Mouse (Mus musculus) erythroblast, embryonic 14.5 days (primary cell): ENCODE data around the gene Ctdspl. TPM values are rescaled to one million over a fixed set of nuclear protein-coding genes. Genes with fewer than 3 reads are reported as not detected.

Experiments
- H3K27me3 ChIP-seq: 2 replicates; pipeline ENCODE4 v1.6.1; 2012; ENCODE audit warnings: inconsistent platforms; ENCODE audit not compliant: control insufficient read depth
- H3K36me3 ChIP-seq: 2 replicates; pipeline ENCODE4 v1.6.1; 2012; ENCODE audit warnings: mild to moderate bottlenecking, inconsistent platforms; ENCODE audit not compliant: control insufficient read depth
- H3K4me1 ChIP-seq: 2 replicates; pipeline ENCODE4 v1.6.1; 2012; ENCODE audit warnings: inconsistent platforms; ENCODE audit not compliant: control insufficient read depth
- H3K4me3 ChIP-seq: replicated peaks from 2 replicates; pipeline ENCODE3; 2012; ENCODE audit warnings: moderate library complexity, mild to moderate bottlenecking, inconsistent platforms
- H3K9me3 ChIP-seq: 2 replicates; pipeline ENCODE4 v1.6.1; 2012; ENCODE audit warnings: low read length, inconsistent platforms, mixed read lengths; ENCODE audit not compliant: control insufficient read depth
- GATA1 ChIP-seq: IDR thresholded peaks from 2 replicates; pipeline ENCODE4 v1.6.1; 2012; ENCODE audit warnings: low read length, inconsistent platforms, mixed read lengths
- TAL1 ChIP-seq: IDR thresholded peaks from 3 replicates; pipeline ENCODE4 v1.6.1; 2012; ENCODE audit warnings: low read length, inconsistent platforms, mixed read lengths
- polyA plus RNA-seq: library from polyadenylated mRNA; stranded (reverse); fragments of >175 nt; gene quantifications from 2 replicates; pipeline ENCODE4 v1.2.3, GENCODE M21; 2012

Gene Ctdspl
- polyA plus RNA-seq, 1 experiment = 0.14 TPM

DNA sequence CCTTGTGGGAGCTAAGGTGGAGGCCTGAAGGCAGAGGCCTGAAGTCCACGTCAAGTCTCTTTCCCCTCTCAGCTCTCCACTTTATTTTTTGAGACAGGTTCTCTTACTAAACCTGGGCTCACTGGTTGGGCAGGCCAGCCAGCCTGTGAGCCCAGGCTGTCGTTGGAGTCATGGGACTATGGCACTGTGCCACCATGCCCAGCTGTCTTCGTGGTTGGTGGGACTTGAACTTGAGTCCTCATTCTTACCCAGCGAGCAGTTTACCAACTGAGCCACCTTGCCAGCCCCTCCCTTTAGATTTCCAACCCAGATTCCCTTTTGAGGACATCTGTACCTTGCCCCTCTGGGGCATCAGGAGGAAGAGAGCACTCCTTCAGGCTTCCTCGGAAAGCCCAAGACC is 47.3 kb downstream of the Ctdspl start:
- H3K4me1 ChIP-seq = peaks cover 10% of the 10 kb centered on the region
- TF ChIP-seq GATA1 (no peak), TAL1 (no peak)
- H3K27me3 ChIP-seq = no peaks in the 10 kb centered on the region
- H3K4me3 ChIP-seq = no peak overlapping the region
- no peaks in the 10 kb centered on the region; the same call in 1 of the 2 replicates for H3K36me3 ChIP-seq
- H3K9me3 ChIP-seq = no peaks in the 10 kb centered on the region

DNA sequence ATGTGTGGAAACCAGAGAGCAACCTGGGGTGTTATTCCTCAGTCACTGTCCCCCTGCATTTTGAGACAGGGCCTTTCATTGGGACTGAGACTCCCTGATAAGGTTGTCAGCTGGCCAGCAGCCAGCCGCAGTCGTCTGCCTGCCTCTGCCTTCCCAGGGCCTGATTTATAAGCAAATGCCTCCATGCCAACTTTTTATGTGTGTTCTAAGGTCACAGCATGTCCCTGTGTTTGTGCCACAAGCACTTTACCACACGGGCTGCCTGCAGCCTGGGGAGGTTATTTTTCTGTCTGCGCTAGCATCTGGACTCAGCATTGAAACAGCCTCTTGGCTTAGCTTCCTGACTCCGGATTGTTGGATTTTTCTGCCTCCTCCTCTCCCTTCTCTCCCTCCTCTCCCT is 47.9 kb downstream of the Ctdspl start:
- H3K4me3 ChIP-seq = no peak overlapping the region
- no peak for TF ChIP-seq GATA1
- TF ChIP-seq TAL1 = no peak
- H3K36me3 ChIP-seq = no peaks in the 10 kb centered on the region; the same call in 1 of the 2 replicates
- H3K9me3 ChIP-seq = no peaks in the 10 kb centered on the region
- peaks cover 9% of the 10 kb centered on the region for H3K4me1 ChIP-seq
- H3K27me3 ChIP-seq = no peaks in the 10 kb centered on the region

- H3K27me3 ChIP-seq = no peaks in the 10 kb centered on the region
- H3K36me3 ChIP-seq = no peaks in the 10 kb centered on the region; the same call in 1 of the 2 replicates
- TF ChIP-seq GATA1 = no peak
- no peak for TF ChIP-seq TAL1
- no peaks in the 10 kb centered on the region for H3K9me3 ChIP-seq
- no peak overlapping the region for H3K4me3 ChIP-seq
- H3K4me1 ChIP-seq = peaks cover 5% of the 10 kb centered on the region
Observed at GRCm38 (mm10) chr9:118975211-118975671, 49.0 kb downstream of the Ctdspl start.

GRCm38 (mm10) chr9:118975758-118976157 is 49.5 kb downstream of the Ctdspl start:
- H3K27me3 ChIP-seq = no peaks in the 10 kb centered on the region
- no peaks in the 10 kb centered on the region for H3K9me3 ChIP-seq
- no peak overlapping the region for H3K4me3 ChIP-seq
- TF ChIP-seq GATA1 (no peak), TAL1 (no peak)
- peaks cover 5% of the 10 kb centered on the region for H3K4me1 ChIP-seq
- H3K36me3 ChIP-seq = no peaks in the 10 kb centered on the region; the same call in 1 of the 2 replicates

- TF ChIP-seq TAL1 (no peak), GATA1 (no peak)
- Histone ChIP-seq H3K36me3 (no peaks in the 10 kb centered on the region; the same call in 1 of the 2 replicates), H3K9me3 (no peaks in the 10 kb centered on the region), H3K27me3 (no peaks in the 10 kb centered on the region), H3K4me3 (no peak overlapping the region), H3K4me1 (peaks cover 5% of the 10 kb centered on the region)
Observed at GRCm38 (mm10) chr9:118976561-118976960, 50.3 kb downstream of the Ctdspl start.

- no peak for TF ChIP-seq TAL1
- H3K27me3 ChIP-seq = no peaks in the 10 kb centered on the region
- peaks cover 5% of the 10 kb centered on the region for H3K4me1 ChIP-seq
- H3K4me3 ChIP-seq = no peak overlapping the region
- no peaks in the 10 kb centered on the region for H3K9me3 ChIP-seq
- no peaks in the 10 kb centered on the region; the same call in 1 of the 2 replicates for H3K36me3 ChIP-seq
Observed at GRCm38 (mm10) chr9:118977425-118977824, 51.2 kb downstream of the Ctdspl start.

DNA sequence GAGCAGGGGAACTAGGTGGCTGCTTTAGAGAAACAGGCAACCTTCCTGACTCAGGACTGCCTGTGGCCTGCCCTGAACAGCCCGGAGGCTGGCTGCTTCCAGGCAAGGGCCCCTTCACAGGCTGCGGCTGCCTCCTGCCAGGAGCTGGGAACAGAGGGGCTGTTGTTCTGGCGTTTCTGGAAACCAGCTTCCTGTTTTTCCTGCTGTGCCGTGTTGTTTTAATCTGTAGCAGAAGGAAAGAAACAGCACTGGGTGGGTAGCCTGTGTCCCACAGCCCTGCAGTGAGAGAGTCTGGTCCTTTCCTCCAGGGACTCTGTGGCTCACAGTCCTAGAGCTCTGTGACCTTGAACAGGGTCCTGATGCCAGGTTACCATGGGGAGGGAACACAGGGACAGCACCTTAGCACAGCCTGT is 54.2 kb downstream of the Ctdspl start:
- Histone ChIP-seq H3K36me3 (no peaks in the 10 kb centered on the region; the same call in 1 of the 2 replicates), H3K9me3 (no peaks in the 10 kb centered on the region), H3K4me1 (no peaks in the 10 kb centered on the region), H3K4me3 (no peak overlapping the region), H3K27me3 (no peaks in the 10 kb centered on the region)
- TF ChIP-seq GATA1 (no peak), TAL1 (no peak)

GRCm38 (mm10) chr9:118984650-118985432 is 58.6 kb downstream of the Ctdspl start:
- TF ChIP-seq TAL1 = no peak
- TF ChIP-seq GATA1 = no peak

GRCm38 (mm10) chr9:118986286-118986685 is 60.0 kb downstream of the Ctdspl start:
- no peaks in the 10 kb centered on the region for H3K9me3 ChIP-seq
- no peaks in the 10 kb centered on the region for H3K27me3 ChIP-seq
- TF ChIP-seq TAL1 = no peak
- no peak for TF ChIP-seq GATA1
- H3K36me3 ChIP-seq = peaks cover 5% of the 10 kb centered on the region
- no peak overlapping the region for H3K4me3 ChIP-seq
- H3K4me1 ChIP-seq = peaks cover 15% of the 10 kb centered on the region

More at GRCm38 (mm10) chr9:118984650-118985432, 58.6 kb downstream of the Ctdspl start:
- Histone ChIP-seq H3K4me3 (no peak overlapping the region), H3K4me1 (peaks cover 9% of the 10 kb centered on the region), H3K27me3 (no peaks in the 10 kb centered on the region), H3K9me3 (no peaks in the 10 kb centered on the region), H3K36me3 (peaks cover 5% of the 10 kb centered on the region)
